Mouse (Mus musculus) kidney, adult 11 months (tissue): ENCODE measurements around the gene Cdc42bpa.

Source experiments
- DNase-seq: peaks from one replicate; pipeline ENCODE4 v3.0.0; 2022

Gene Cdc42bpa

GRCm38 (mm10) chr1:179959721-179960542 lies at the start of gene Cdc42bpa:
TSS of gene Cdc42bpa (plus strand) at chr1:179960472.
- peak; percentile 70 for DNase-seq

GRCm38 (mm10) chr1:179913471-179913870 lies 46.8 kb upstream of the Cdc42bpa start:
- no peak for DNase-seq

DNA sequence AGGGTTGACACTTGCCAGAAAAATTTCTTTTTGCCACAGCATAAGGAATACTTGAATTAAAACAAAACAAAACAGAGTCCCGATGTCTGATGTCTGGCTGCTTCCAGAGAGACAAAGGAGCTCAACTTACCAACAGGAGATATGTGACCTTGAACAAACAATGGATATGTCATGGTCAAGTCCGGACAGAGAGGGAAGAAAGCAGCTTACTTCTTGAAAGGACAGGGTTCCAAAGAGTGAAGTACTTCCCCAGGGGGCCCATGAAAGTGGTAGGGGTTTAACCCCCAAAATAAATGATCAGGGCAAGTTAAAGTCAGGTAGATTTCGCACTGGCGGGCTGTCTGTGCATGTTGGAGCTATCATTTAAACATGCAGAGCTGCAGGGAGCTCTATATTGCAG lies 43.2 kb upstream of the Cdc42bpa start:
- DNase-seq, result no peak

DNA sequence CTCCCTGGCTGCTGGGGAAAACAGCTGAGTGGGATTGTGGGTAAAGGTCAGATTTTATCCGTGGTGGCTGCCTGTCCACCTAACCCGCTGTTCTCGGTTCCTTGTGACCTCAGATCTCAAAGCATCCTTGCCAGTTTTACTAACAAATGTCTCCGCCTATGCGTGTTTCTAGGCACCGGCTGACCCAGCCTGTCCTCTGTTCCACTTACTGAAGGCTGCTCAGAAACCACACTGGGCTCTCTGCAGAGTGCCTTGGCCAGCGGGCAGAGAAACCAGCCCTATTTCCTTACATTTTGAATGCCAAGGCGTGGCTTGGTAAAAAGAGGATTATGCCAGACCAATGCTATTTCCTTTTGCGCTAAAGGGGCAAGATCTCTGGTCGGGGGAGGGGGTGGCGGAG lies 42.8 kb upstream of the Cdc42bpa start:
- no peak for DNase-seq

DNA sequence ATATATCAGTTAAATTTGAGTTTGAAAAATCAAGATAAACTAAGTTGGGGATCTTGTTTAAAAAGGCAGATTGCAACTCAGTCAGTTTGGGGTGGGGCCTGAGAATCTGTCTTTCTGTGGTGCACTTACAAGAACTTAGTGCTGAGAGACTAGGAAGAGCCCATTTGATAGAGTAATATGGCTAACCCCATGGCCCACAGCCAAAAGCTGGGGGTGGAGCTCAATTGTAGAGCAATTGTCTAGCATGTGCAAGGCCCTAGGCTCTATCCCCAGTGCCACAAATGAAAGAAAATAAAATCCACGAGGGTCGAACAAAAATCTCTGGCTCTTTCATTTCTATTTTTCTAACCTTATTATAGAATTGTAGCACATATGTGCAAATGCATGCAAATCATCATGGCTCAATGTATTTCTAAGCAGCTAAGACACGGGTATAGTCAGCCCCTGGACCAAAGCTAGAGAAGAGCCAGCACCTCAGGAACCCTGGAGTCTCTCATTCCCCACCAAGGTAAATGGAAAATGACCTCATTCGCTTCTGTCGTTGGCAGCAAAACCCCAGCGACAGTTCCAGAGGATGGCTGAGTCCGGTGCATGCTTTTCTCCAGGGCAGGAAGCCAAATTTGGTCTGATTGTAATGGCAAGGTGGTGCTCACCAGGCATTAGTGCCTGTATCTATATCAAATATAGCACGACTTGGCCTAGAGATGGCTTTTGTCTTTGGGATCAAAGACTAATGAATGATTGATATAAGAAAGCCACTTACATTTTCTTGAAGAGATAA lies 40.4 kb upstream of the Cdc42bpa start:
- peak; percentile 1 for DNase-seq

DNA sequence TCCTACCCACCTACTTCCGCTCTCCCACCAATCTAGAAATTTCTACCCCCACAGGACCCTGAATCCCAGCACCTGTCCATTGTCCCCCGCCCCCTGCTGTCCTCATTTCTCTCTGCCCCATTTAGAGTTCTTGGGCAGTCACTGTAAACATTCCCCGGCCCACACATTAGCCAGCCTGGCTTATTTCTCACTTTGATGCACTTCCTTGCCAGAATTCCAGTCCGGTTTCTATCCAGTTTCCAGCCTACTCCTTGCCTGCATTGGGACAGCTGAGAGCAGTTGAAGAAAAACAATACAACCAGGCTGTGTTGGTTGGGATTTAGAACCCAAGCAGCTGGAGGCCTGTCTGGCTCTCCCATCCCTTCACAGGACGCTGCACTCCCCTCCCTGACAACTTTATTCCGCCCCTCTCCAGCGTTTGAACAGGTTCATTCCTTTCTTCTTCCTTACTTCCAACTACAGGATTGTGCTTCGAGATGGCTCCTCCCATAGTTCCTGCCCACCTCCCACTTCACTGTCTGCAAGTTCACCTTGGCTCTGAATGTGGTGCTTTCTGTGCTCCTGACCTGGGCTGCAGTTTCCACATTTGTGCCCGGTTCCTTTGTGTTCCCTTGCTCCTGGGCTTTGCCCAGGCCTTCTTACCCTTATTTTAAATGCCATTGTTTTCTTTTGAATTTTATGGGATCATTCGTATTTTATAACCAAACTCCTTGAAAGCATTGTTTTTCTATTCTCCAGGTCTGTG lies 36.4 kb upstream of the Cdc42bpa start:
- no peak for DNase-seq

DNA sequence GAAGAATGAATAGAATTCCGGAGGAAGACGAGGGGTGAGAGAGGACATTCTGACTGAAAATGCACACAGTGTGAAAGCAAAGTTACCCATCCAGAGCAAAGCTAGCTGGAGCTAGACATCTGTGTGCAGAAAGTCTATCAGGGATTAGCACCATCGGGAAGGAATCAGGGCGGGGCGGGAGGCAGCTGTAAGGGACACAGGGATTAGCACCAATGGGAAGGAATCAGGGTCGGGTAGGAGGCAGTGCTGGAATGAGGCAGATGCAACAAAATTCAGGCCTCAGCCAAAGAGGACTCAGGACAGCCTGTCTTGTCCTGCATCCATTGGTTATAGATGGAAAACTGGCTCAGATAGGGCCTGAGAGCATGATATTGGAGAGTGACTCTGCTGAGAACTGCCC lies 34.0 kb upstream of the Cdc42bpa start:
- DNase-seq, result no peak

DNA sequence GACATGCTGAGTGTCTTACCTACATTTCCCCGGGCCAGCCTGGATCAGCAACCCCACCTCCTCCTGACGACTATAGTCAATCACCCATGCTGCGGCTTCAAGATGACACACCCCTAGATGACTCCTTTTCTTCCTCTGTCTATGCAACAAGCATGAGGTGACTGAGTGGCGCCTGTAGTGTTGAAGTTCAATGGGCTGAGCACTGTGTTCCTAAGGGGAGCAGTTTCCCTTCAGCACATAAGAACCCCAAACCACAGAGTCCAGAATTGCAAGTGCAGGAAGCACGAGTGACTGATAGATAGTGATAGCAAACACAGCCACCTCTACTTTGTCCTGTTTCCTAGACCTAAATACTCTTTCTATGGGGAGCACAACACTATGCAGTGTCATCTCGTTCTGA lies 33.2 kb upstream of the Cdc42bpa start:
- no peak for DNase-seq

- no peak for DNase-seq
These were observed 31.4 kb upstream of the Cdc42bpa start for GRCm38 (mm10) chr1:179928822-179929221.

GRCm38 (mm10) chr1:179931247-179931646 lies 29.0 kb upstream of the Cdc42bpa start:
- no peak for DNase-seq

- no peak for DNase-seq
These were observed 26.2 kb upstream of the Cdc42bpa start for GRCm38 (mm10) chr1:179934064-179934463.

DNA sequence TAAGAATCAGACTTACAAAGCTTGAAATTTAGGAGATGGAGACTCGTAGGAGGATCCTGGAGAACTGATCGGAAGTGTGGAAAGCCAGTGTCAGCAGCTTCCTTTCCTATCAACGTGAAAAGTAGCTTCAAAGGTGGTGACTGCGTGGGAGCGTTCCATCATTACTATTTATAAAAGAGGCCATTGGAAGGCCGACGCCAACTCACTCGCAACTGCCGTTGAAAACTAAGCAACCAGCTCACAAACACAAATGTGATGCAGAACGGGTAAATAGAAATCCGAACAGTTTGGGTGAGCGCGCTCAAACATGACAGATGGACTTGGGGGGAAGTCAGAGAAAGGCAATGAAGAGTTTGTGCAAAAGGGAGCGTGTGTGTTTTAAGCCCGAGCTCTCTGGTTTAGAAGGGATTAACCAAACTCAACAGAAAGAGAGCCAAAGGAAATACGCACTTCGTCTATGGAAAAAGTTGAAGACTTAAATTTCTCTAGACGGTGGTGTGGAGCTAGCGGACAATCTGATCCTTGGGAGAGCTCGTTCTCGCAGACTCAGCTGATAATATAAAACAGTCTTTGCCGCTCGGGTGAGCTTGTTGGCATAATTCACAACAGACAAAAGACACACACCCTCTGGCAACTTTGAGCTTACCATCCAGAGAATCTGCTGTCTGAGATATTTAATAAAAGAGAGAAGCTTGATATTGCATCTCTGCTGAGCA lies 20.0 kb upstream of the Cdc42bpa start:
- no peak for DNase-seq

DNA sequence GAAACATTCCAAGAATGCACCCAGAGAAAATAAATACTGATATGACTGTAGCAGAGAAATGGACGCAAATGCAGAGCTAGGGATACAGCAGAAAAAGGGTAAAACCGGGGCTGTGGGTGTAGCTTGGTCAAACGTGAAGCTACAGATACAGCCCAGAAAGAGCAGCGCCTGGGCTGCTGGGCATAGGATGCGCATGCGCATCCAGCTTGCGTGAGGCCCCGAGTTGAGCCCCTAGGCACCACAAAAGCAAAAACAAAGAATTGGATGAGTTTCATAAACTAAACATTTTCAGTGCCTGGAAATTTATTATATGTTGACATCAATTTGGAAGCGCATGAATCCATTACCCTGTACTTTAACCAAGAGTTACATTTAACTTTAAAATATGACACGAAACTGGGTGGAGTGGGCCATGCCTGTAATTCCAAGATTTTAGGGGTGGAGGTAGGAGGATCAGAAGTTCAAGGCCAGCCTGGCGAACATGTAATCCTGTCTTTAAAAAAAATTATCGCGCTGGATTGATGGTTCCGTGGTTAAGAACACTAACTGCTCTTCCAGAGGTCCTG lies 19.4 kb upstream of the Cdc42bpa start:
- DNase-seq, result no peak

DNA sequence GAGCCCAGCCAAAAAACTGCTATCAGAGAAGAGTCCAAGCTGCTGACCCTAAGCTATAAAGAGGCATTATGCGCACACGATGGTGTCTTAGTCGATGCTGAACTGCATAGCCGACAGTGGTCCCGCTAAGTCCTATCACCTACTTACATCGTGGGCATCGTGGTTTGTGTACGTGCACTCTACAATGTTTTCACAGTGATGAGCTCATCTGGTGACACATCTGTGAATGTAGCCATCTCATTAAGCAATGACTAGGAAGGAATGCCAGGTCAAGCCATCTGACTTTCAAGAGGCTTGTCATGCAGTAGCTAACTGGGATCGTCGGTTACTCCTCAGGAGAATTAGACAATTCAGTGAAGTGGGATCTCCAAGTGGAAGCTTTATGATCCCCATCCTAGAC lies 15.3 kb upstream of the Cdc42bpa start:
- DNase-seq, result no peak

GRCm38 (mm10) chr1:179946616-179947015 lies 13.7 kb upstream of the Cdc42bpa start:
- DNase-seq, result peak; percentile 38

- DNase-seq, result peak; percentile 70
These were observed 12.6 kb upstream of the Cdc42bpa start for GRCm38 (mm10) chr1:179947653-179948052.

DNA sequence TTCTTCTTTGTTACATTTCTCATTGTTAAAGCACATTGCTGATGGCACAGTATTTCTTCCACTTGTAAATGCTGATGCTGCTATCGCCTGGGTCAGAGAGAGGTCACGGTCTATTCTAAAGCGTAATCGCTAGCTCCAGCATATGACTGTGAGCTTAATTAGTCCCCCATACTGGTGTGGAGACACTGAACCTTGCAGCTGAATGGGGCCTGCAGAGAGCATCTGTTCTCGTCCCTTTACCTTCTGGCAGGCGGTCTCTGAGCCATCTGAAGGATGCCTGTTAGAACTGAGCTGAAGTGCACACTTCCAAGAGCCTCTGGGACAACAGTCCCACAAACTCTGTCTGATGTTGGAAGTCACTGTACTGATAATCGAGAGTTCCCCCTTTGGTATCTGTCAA lies 8.7 kb upstream of the Cdc42bpa start:
- no peak for DNase-seq

GRCm38 (mm10) chr1:179953251-179953650 lies 7.0 kb upstream of the Cdc42bpa start:
- DNase-seq, result no peak

DNA sequence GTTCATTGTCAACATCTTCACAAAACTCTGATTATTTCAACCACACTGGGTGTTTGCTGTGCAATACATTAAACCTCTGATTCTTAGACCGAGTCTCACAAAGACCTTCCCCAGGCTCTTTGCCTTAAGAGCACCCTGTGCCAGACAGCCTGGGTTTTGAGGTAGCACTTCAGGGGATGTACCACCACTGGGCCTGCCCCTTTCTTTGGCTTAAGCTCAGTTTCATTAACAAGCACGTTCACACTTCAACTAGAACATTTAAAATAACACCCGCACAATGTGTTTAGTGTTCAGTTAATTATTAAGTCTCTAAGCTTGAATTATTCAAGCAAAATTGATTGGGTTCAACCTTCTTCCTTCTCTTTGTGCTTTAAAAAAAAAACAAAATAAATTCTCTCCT lies 2.8 kb upstream of the Cdc42bpa start:
- DNase-seq, result peak; percentile 62

- peak; percentile 32 for DNase-seq
These were observed 1.2 kb upstream of the Cdc42bpa start for GRCm38 (mm10) chr1:179958871-179959720.

GRCm38 (mm10) chr1:179960543-179960876 lies 238 bp downstream of the Cdc42bpa start:
- DNase-seq, result no peak
